Mouse (Mus musculus) neural tube, embryonic 12.5 days (tissue): ENCODE results near the gene Stab2. TPM values are rescaled to one million over a fixed set of nuclear protein-coding genes. Genes with fewer than 3 reads are reported as not detected.

Experiments used
- ATAC-seq: fragments of 200-750 bp; cut with Nextera tagmentation; 2 replicates; pipeline ENCODE4 v1.8.0; 2017; ENCODE audit warnings: low read depth, mild to moderate bottlenecking, moderate TSS enrichment, moderate library complexity; ENCODE audit not compliant: low FRiP score
- H3K27ac ChIP-seq: fragments of 300-500 bp; sonication (generic); 2 replicates; pipeline ENCODE4 v1.5.1; 2016
- H3K27me3 ChIP-seq: fragments of 300-500 bp; sonication (generic); replicated peaks from 2 replicates; pipeline ENCODE4 v1.6.1; 2016; ENCODE audit warnings: mild to moderate bottlenecking
- H3K36me3 ChIP-seq: fragments of 300-500 bp; sonication (generic); 2 replicates; pipeline ENCODE4 v1.6.1; 2016; ENCODE audit warnings: mild to moderate bottlenecking
- H3K4me1 ChIP-seq: fragments of 300-500 bp; sonication (generic); 2 replicates; pipeline ENCODE4 v1.6.1; 2016
- H3K4me2 ChIP-seq: fragments of 300-500 bp; sonication (generic); replicated peaks from 2 replicates; pipeline ENCODE4 v1.6.1; 2016; ENCODE audit warnings: mild to moderate bottlenecking
- H3K4me3 ChIP-seq: fragments of 300-500 bp; sonication (generic); 2 replicates; pipeline ENCODE4 v1.5.1; 2016
- H3K9ac ChIP-seq: fragments of 300-500 bp; sonication (generic); 2 replicates; pipeline ENCODE4 v1.6.1; 2016; ENCODE audit warnings: mild to moderate bottlenecking
- H3K9me3 ChIP-seq: fragments of 300-500 bp; sonication (generic); 2 replicates; pipeline ENCODE4 v1.6.1; 2016; ENCODE audit warnings: mild to moderate bottlenecking
- WGBS: fragments of 180-500 bp; shearing (Covaris S2); methylation state at CpG from one replicate; pipeline ENCODE4 v1.1.7; 2016; 5-methylcytosine and 5-hydroxymethylcytosine counted together
- polyA plus RNA-seq: library from polyadenylated mRNA; unstranded; fragments of >200 nt; fragmentation: Nextera tagmentation; extraction: Ambion mirVana; gene quantifications from 2 replicates; pipeline ENCODE4 v1.2.1, GENCODE M21; 2016

Stab2 gene
- polyA plus RNA-seq, 1 experiment from 2014 or later, result 0.20 TPM

GRCm38 (mm10) chr10:86976001-86976726 is 31.7 kb downstream of the Stab2 start:
- WGBS, result 81% methylated on average over 5 of the region's 5 CpGs
- Histone ChIP-seq H3K27me3 (no peaks in the 10 kb centered on the region), H3K9ac (no peak overlapping the region), H3K4me1 (peaks cover 8% of the 10 kb centered on the region; the same call in 1 of the 2 replicates), H3K27ac (no peak overlapping the region), H3K4me2 (no peak overlapping the region), H3K36me3 (no peaks in the 10 kb centered on the region), H3K4me3 (no peak overlapping the region), H3K9me3 (no peaks in the 10 kb centered on the region)
- no peak for ATAC-seq

GRCm38 (mm10) chr10:86973276-86973675 is 34.5 kb downstream of the Stab2 start:
- WGBS, result 86% methylated on average over 5 of the region's 5 CpGs
- Histone ChIP-seq H3K4me2 (no peak overlapping the region), H3K27me3 (no peaks in the 10 kb centered on the region), H3K9me3 (no peaks in the 10 kb centered on the region), H3K4me1 (peaks cover 8% of the 10 kb centered on the region; the same call in 1 of the 2 replicates), H3K36me3 (no peaks in the 10 kb centered on the region), H3K9ac (no peak overlapping the region), H3K4me3 (no peak overlapping the region), H3K27ac (no peak overlapping the region)
- no peak for ATAC-seq

- Histone ChIP-seq H3K27ac (no peak overlapping the region), H3K36me3 (no peaks in the 10 kb centered on the region)
- 29% methylated on average over 7 of the region's 7 CpGs for WGBS
These were observed 35.4 kb downstream of the Stab2 start for GRCm38 (mm10) chr10:86972503-86972826.

GRCm38 (mm10) chr10:86971680-86972502 is 35.9 kb downstream of the Stab2 start:
- no peaks in the 10 kb centered on the region for H3K9me3 ChIP-seq

More at GRCm38 (mm10) chr10:86972503-86972826, 35.4 kb downstream of the Stab2 start:
- Histone ChIP-seq H3K4me3 (no peak overlapping the region), H3K4me2 (peak overlapping the region; percentile 52), H3K9me3 (no peaks in the 10 kb centered on the region), H3K27me3 (no peaks in the 10 kb centered on the region), H3K9ac (no peak overlapping the region), H3K4me1 (peaks cover 8% of the 10 kb centered on the region; the same call in 1 of the 2 replicates)
- ATAC-seq, result peak; percentile 87

GRCm38 (mm10) chr10:86969346-86969745 is 38.5 kb downstream of the Stab2 start:
- H3K9ac ChIP-seq, result no peak overlapping the region
- no peaks in the 10 kb centered on the region for H3K36me3 ChIP-seq
- 80% methylated on average over 6 of the region's 6 CpGs for WGBS
- H3K27ac ChIP-seq, result no peak overlapping the region
- no peaks in the 10 kb centered on the region for H3K9me3 ChIP-seq
- peaks cover 8% of the 10 kb centered on the region; the same call in 1 of the 2 replicates for H3K4me1 ChIP-seq
- H3K4me2 ChIP-seq, result no peak overlapping the region
- ATAC-seq, result no peak
- H3K27me3 ChIP-seq, result no peaks in the 10 kb centered on the region
- H3K4me3 ChIP-seq, result no peak overlapping the region

More at GRCm38 (mm10) chr10:86971680-86972502, 35.9 kb downstream of the Stab2 start:
- H3K9ac ChIP-seq, result no peak overlapping the region
- no peaks in the 10 kb centered on the region for H3K36me3 ChIP-seq
- peak overlapping the region; percentile 20; the same call in 1 of the 2 replicates for H3K4me3 ChIP-seq
- H3K27ac ChIP-seq, result no peak overlapping the region
- no peaks in the 10 kb centered on the region for H3K27me3 ChIP-seq
- H3K4me1 ChIP-seq, result peaks cover 8% of the 10 kb centered on the region; the same call in 1 of the 2 replicates
- peak; percentile 94 for ATAC-seq
- 21% methylated on average over 13 of the region's 13 CpGs for WGBS
- H3K4me2 ChIP-seq, result peak overlapping the region; percentile 52

- Histone ChIP-seq H3K4me3 (no peak overlapping the region), H3K4me1 (no peaks in the 10 kb centered on the region), H3K36me3 (no peaks in the 10 kb centered on the region), H3K27ac (no peak overlapping the region), H3K27me3 (no peaks in the 10 kb centered on the region), H3K9ac (no peak overlapping the region), H3K4me2 (no peak overlapping the region), H3K9me3 (no peaks in the 10 kb centered on the region)
- no peak for ATAC-seq
- 74% methylated on average over 11 of the region's 11 CpGs for WGBS
These were observed 46.0 kb downstream of the Stab2 start for GRCm38 (mm10) chr10:86961542-86962466.

- H3K27ac ChIP-seq, result no peak overlapping the region
- H3K9me3 ChIP-seq, result no peaks in the 10 kb centered on the region
- no peak overlapping the region for H3K4me2 ChIP-seq
- ATAC-seq, result no peak
- WGBS, result 97% methylated on average over 3 of the region's 3 CpGs
- H3K4me3 ChIP-seq, result no peak overlapping the region
- no peaks in the 10 kb centered on the region for H3K27me3 ChIP-seq
- H3K36me3 ChIP-seq, result no peaks in the 10 kb centered on the region
- H3K9ac ChIP-seq, result no peak overlapping the region
- no peaks in the 10 kb centered on the region for H3K4me1 ChIP-seq
These were observed 52.5 kb downstream of the Stab2 start for GRCm38 (mm10) chr10:86955299-86955698.

GRCm38 (mm10) chr10:86952696-86953095 is 55.1 kb downstream of the Stab2 start:
- Histone ChIP-seq H3K36me3 (no peaks in the 10 kb centered on the region), H3K4me1 (no peaks in the 10 kb centered on the region), H3K27ac (no peak overlapping the region), H3K4me2 (no peak overlapping the region), H3K27me3 (no peaks in the 10 kb centered on the region), H3K9ac (no peak overlapping the region), H3K4me3 (no peak overlapping the region), H3K9me3 (no peaks in the 10 kb centered on the region)
- ATAC-seq, result no peak
- WGBS, result 65% methylated on average over 1 of the region's 1 CpGs

GRCm38 (mm10) chr10:86950806-86951205 is 57.0 kb downstream of the Stab2 start:
- Histone ChIP-seq H3K9ac (no peak overlapping the region), H3K4me1 (no peaks in the 10 kb centered on the region), H3K27me3 (no peaks in the 10 kb centered on the region), H3K9me3 (no peaks in the 10 kb centered on the region), H3K36me3 (no peaks in the 10 kb centered on the region), H3K27ac (no peak overlapping the region), H3K4me3 (no peak overlapping the region), H3K4me2 (no peak overlapping the region)
- ATAC-seq, result no peak
- 91% methylated on average over 4 of the region's 4 CpGs for WGBS

GRCm38 (mm10) chr10:86949886-86950285 is 57.9 kb downstream of the Stab2 start:
- ATAC-seq, result no peak
- no peaks in the 10 kb centered on the region for H3K27me3 ChIP-seq
- 85% methylated on average over 4 of the region's 4 CpGs for WGBS
- no peak overlapping the region for H3K9ac ChIP-seq
- H3K9me3 ChIP-seq, result no peaks in the 10 kb centered on the region
- no peak overlapping the region for H3K4me3 ChIP-seq
- H3K27ac ChIP-seq, result no peak overlapping the region
- no peaks in the 10 kb centered on the region for H3K4me1 ChIP-seq
- no peak overlapping the region for H3K4me2 ChIP-seq
- no peaks in the 10 kb centered on the region for H3K36me3 ChIP-seq

GRCm38 (mm10) chr10:86947541-86947940 is 60.3 kb downstream of the Stab2 start:
- no peaks in the 10 kb centered on the region for H3K27me3 ChIP-seq
- H3K9me3 ChIP-seq, result no peaks in the 10 kb centered on the region
- H3K4me1 ChIP-seq, result no peaks in the 10 kb centered on the region
- no peak overlapping the region for H3K4me2 ChIP-seq
- H3K27ac ChIP-seq, result no peak overlapping the region
- H3K4me3 ChIP-seq, result no peak overlapping the region
- no peak overlapping the region for H3K9ac ChIP-seq
- no peak for ATAC-seq
- WGBS, result 77% methylated on average over 2 of the region's 2 CpGs
- H3K36me3 ChIP-seq, result no peaks in the 10 kb centered on the region

GRCm38 (mm10) chr10:86940591-86940990 is 67.2 kb downstream of the Stab2 start:
- no peak overlapping the region for H3K27ac ChIP-seq
- H3K27me3 ChIP-seq, result no peaks in the 10 kb centered on the region
- 88% methylated on average over 4 of the region's 4 CpGs for WGBS
- H3K9ac ChIP-seq, result no peak overlapping the region
- H3K4me2 ChIP-seq, result no peak overlapping the region
- ATAC-seq, result no peak
- no peak overlapping the region for H3K4me3 ChIP-seq
- H3K36me3 ChIP-seq, result no peaks in the 10 kb centered on the region
- no peaks in the 10 kb centered on the region for H3K9me3 ChIP-seq
- H3K4me1 ChIP-seq, result no peaks in the 10 kb centered on the region
